Mouse (Mus musculus): ENCODE data around the gene Mark4.

The Mark4 gene

DNA sequence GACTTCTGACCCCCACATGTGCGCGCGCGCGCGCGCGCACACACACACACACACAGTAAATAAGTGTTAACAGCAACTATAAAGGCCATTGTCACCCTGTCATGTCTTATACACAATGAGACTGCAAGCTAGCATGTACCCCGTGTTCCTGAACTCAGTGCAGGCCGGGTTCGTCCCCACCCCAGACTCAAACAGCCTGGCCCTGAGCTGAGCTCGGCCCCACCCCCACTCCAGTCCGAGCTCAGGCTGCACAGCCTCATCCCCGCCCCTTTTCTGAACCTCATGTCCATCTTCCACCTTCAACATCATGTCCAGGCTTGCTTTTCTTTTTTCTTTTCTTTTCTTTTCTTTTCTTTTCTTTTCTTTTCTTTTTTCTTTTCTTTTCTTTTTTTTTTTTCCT lies 11.7 kb upstream of the Mark4 start:
- in situ Hi-C loops (cut with MboI, MseI), result no loop called here

DNA sequence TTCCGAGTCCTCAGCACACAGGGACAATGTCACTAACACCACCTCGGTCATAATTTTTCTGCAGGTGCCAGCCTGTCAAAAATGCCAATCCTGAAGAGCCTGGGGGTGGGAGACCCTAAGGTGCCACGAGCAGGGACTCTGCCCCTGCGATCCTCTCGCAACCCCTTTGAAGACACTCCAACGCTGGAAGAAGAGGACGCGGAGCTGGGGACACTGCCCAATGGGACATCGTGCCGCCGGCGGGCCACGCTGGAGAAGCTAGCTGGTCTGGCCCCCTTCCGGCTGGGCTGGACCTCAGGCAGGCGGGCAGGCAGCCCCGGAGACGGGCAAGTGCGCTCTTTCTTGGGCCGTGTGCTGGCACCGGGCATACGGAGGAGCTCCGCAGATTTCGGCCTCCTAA lies 10.8 kb upstream of the Mark4 start:
- in situ Hi-C loops (cut with MboI, MseI), result no loop called here

DNA sequence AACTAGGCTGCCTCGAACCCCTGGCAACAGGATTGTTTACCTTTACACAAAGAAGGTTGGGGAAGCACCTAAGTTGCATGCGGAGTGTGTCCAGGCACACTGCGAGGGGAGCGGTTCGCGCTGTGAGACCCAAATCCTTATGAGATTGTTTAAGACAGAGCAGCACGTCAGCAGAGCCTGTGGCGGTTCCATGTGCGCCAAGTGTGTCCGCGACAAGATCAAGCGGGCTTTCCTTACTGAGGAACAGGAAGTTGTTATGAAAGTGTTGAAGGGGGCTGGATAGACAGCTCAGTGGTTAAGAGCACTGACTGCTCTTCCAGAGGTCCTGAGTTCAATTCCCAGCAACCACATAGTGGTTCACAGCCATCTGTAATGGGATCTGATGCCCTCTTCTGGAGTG lies 9.7 kb upstream of the Mark4 start:
- in situ Hi-C loops (cut with MboI, MseI), result no loop called here

- in situ Hi-C loops (cut with MboI, MseI), result no loop called here
These were observed 9.0 kb upstream of the Mark4 start for GRCm38 (mm10) chr7:19467638-19468037.

DNA sequence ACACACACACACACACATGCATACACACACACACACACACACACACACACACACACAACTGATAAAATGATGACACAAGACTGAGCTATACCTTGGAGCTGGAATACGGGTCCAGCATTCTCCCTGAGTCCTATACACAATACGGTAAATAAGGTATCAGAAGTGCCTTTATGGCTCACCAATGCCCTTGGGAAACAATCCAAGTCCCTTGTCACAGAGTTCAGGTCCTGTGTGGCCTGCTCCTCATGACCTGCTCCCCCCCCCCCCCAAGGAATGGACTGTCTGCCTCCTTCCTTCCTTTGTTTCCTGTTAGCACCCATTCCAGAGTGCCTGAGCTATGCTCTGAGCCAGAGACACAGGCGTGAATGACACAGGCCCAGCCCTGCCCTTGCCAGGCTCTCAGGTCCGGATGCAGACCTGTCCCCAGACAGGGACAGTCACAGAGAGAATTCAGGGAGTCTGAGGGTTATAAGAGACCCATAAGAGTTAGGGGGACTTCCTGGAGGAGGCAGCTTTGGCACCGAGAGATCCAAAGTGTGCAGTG lies 8.1 kb upstream of the Mark4 start:
- in situ Hi-C loops (cut with MboI, MseI), result no loop called here

- in situ Hi-C loops (cut with MboI, MseI), result no loop called here
These were observed 6.0 kb upstream of the Mark4 start for GRCm38 (mm10) chr7:19464367-19465307.

GRCm38 (mm10) chr7:19462884-19463381 lies 4.3 kb upstream of the Mark4 start, which contains the start of gene Exoc3l2:
TSS of gene Exoc3l2 (plus strand) at chr7:19463331.
- in situ Hi-C loops (cut with MboI, MseI), result no loop called here

- in situ Hi-C loops (cut with MboI, MseI), result no loop called here
These were observed 3.8 kb upstream of the Mark4 start for GRCm38 (mm10) chr7:19462443-19462842.

DNA sequence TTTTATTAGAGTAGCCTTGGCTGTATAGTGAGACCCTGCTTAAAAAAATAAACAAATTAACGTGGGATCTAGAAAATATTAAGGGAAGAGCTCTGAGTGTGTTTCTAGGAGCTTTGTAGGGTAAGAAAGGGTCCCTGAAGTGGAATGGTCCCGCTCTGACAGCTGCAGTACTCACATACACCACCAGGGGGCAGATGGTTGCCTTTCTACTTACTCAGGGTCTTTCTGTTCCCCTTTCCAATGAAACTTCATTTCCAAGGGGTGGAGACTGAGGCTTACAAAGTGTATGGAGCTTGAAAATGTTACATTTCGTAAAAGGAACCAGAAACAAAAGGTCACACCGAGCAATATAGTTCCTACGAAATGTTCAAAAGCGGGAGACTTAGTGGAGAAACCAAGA lies 2.9 kb upstream of the Mark4 start:
- in situ Hi-C loops (cut with MboI, MseI), result no loop called here

DNA sequence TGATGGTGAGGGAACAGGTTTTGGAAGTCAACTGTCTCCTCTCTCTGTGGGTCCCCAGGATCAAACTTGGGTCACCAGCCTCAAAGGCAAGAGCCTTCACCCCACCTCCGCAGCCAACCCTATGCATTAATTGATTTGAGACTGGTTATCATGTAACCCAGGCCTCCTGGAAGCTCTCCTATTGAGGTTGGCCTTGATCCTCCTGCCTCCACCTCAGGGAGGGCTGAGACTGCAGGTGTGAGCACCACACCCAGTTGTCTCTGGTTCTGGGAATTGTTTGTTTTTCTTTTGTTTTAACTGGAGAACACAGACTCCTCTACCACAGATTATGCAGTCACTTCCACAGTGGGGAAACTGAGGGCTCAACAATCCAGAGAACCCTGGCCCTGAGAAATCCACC lies 1.9 kb upstream of the Mark4 start:
- in situ Hi-C loops (cut with MboI, MseI), result no loop called here

- in situ Hi-C loops (cut with MboI, MseI), result no loop called here
These were observed 686 bp upstream of the Mark4 start for GRCm38 (mm10) chr7:19459144-19459870.

DNA sequence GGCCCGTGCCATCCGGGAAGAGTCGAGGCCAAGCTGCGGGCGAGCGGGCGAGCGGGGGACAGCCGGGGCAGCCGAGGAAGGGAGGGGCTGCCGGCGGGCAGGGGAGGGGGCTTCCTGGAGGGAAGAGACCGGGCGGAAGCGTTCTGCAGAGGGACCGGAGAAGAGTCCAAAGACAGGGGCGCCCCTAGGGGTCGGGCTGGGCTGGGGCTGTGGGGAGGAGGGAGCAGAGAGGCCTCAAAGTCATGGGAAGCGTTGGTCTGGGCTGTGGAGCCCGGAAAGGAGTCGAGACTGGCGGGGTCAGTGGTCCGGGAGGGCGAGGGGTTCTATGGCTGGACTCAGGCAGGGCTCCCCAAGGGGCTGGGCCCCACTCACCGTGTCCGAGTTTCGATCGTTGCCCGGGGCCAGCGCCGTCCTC lies 542 bp downstream of the Mark4 start:
- in situ Hi-C loops (cut with MboI, MseI), result no loop called here

GRCm38 (mm10) chr7:19457414-19458071 lies 1.1 kb downstream of the Mark4 start:
- in situ Hi-C loops (cut with MboI, MseI), result no loop called here

DNA sequence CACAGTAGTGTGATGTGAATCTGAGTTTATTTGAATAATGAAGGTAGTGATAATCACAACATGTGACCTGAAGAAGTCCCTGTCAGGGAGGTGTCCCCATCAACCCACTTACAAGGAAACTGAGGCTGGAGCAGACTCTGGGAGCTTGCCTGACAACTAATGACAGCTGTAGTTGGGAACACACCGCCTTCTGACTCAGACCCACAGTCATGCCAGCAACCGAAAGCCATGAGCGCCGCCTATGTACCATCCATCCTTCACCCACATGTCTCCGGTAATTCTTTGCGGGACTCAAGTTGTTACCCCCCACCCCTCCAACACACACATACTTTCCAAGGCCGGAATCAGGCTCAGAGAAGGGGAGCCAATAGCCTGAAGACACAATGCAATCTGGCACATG lies 2.0 kb downstream of the Mark4 start:
- in situ Hi-C loops (cut with MboI, MseI), result no loop called here

- in situ Hi-C loops (cut with MboI, MseI), result no loop called here
These were observed 2.7 kb downstream of the Mark4 start for GRCm38 (mm10) chr7:19455819-19456495.

GRCm38 (mm10) chr7:19455186-19455585 lies 3.4 kb downstream of the Mark4 start:
- in situ Hi-C loops (cut with MboI, MseI), result no loop called here

DNA sequence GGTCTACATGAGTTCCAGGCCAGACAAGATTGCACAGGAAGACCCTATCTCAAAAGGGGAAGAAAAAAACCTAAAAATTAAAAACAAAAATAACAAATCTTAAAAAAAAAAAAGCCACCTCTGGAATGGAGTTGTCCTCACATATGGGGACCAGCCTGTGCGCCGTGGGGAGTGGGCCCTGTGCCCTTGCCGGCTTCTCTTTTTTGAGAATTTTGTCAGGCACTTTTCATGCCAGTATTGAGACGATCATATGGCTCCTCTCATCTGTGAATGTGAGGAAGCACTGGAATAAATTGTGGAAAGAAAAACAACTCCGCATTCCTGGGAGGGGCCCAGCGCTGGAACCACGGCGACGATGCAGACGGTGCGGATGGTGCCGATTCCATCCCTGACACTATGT lies 9.5 kb downstream of the Mark4 start:
- in situ Hi-C loops (cut with MboI, MseI), result no loop called here

- in situ Hi-C loops (cut with MboI, MseI), result no loop called here
These were observed 10.9 kb downstream of the Mark4 start for GRCm38 (mm10) chr7:19447689-19448088.

GRCm38 (mm10) chr7:19444801-19445200 lies 13.8 kb downstream of the Mark4 start:
- in situ Hi-C loops (cut with MboI, MseI), result no loop called here

GRCm38 (mm10) chr7:19443344-19443743 lies 15.3 kb downstream of the Mark4 start:
- in situ Hi-C loops (cut with MboI, MseI), result no loop called here

GRCm38 (mm10) chr7:19441448-19442091 lies 17.1 kb downstream of the Mark4 start:
- in situ Hi-C loops (cut with MboI, MseI), result no loop called here
